Mouse (Mus musculus): ENCODE data around the gene Atxn2.

DNA sequence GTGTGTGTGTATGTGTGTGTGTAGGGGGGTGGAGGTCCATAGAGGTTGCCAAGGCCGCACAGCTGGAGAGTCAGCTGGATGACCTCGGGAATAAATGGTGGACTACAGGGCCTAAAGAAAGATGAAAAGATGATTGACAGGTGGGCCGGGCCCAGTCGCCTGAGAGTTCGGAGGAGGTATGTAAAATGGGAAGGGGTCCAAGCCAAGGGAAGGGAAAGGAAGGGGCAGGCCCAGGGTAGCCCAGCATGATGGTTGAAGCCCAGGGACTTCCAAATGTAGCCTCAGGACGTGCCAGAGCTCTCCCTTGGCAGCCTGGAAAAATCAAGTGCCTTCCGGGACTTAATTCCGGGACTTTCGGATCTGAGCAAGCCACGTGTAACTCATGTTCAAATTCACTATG is 143.6 kb downstream of the Atxn2 start:
- no peak for TF ChIP-seq CTCF (IDR thresholded peaks at IDR 0.05; ENCODE audit: low read depth)
- no peak for TF ChIP-seq EP300 (IDR thresholded peaks at IDR 0.05; ENCODE audit: low read depth)
